Mouse (Mus musculus) midbrain, embryonic 11.5 days (tissue): ENCODE measurements around the gene Asb9. TPM values are rescaled to one million over a fixed set of nuclear protein-coding genes. Genes with fewer than 3 reads are reported as not detected.

Experiments used
- ATAC-seq: fragments of 200-750 bp; cut with Nextera tagmentation; 2 replicates; pipeline ENCODE4 v1.8.0; 2017; ENCODE audit warnings: moderate TSS enrichment, moderate library complexity; ENCODE audit not compliant: low FRiP score
- DNase-seq: peaks from one replicate; pipeline ENCODE4 v3.0.0; 2015; ENCODE audit warnings: low spot score; ENCODE audit errors: missing footprints
- H3K27ac ChIP-seq: fragments of 300-500 bp; sonication (generic); 2 replicates; pipeline ENCODE4 v1.5.1; 2014; ENCODE audit warnings: low read depth, low read length
- H3K27me3 ChIP-seq: fragments of 300-500 bp; sonication (generic); 2 replicates; pipeline ENCODE4 v1.6.1; 2014; ENCODE audit warnings: mild to moderate bottlenecking, low read length, moderate library complexity, mixed read lengths; ENCODE audit not compliant: control insufficient read depth, insufficient read depth
- H3K36me3 ChIP-seq: fragments of 300-500 bp; sonication (generic); 2 replicates; pipeline ENCODE4 v1.6.1; 2014; ENCODE audit warnings: mild to moderate bottlenecking, low read length, moderate library complexity, mixed read lengths; ENCODE audit not compliant: control insufficient read depth, insufficient read depth
- H3K4me1 ChIP-seq: fragments of 300-500 bp; sonication (generic); 2 replicates; pipeline ENCODE4 v1.6.1; 2014; ENCODE audit warnings: low read length; ENCODE audit not compliant: control insufficient read depth, insufficient read depth
- H3K4me2 ChIP-seq: fragments of 300-500 bp; sonication (generic); 2 replicates; pipeline ENCODE4 v1.6.1; 2014; ENCODE audit warnings: mild to moderate bottlenecking, moderate library complexity
- H3K4me3 ChIP-seq: fragments of 300-500 bp; sonication (generic); 2 replicates; pipeline ENCODE4 v1.5.1; 2014; ENCODE audit warnings: low read depth, low read length
- H3K9ac ChIP-seq: fragments of 300-500 bp; sonication (generic); 2 replicates; pipeline ENCODE4 v1.6.1; 2014; ENCODE audit warnings: low read length
- H3K9me3 ChIP-seq: fragments of 300-500 bp; sonication (generic); 2 replicates; pipeline ENCODE4 v1.6.1; 2016; ENCODE audit warnings: low read length; ENCODE audit not compliant: control insufficient read depth
- WGBS: fragments of 180-500 bp; shearing (Covaris S2); extraction: QIAGEN DNeasy Blood & Tissue Kit; methylation state at CpG from one replicate; pipeline ENCODE4 v1.1.7; 2014; 5-methylcytosine and 5-hydroxymethylcytosine counted together
- polyA plus RNA-seq: library from polyadenylated mRNA; unstranded; fragments of >200 nt; fragmentation: Nextera tagmentation; extraction: Ambion mirVana; gene quantifications from 2 replicates; pipeline ENCODE4 v1.2.1, GENCODE M21; 2014

Asb9 gene
- 0.37 and 0.63 TPM in 2 replicates for polyA plus RNA-seq

- H3K9ac ChIP-seq: no peak within 1 kb of the TSS
- H3K4me2 ChIP-seq: no peak within 1 kb of the TSS
- no peak for ATAC-seq
- H3K27ac ChIP-seq: no peak within 1 kb of the TSS
- H3K4me1 ChIP-seq: no peaks in the 10 kb centered on the region
- DNase-seq: no peak
- no peak within 1 kb of the TSS for H3K4me3 ChIP-seq
- H3K36me3 ChIP-seq: no peaks in the 10 kb centered on the region
- WGBS: 68% methylated on average over 10 of the region's 10 CpGs
- no peaks in the 10 kb centered on the region for H3K9me3 ChIP-seq
- H3K27me3 ChIP-seq: peaks cover 2% of the 10 kb centered on the region
These were observed at the start of gene Asb9 for GRCm38 (mm10) chrX:164505709-164506498. Gene Asb9 (plus strand): TSS chrX:164506327.

- no peak overlapping the region for H3K4me3 ChIP-seq
- no peak overlapping the region for H3K4me2 ChIP-seq
- no peaks in the 10 kb centered on the region for H3K9me3 ChIP-seq
- H3K27me3 ChIP-seq: no peaks in the 10 kb centered on the region
- 67% methylated on average over 6 of the region's 6 CpGs for WGBS
- H3K9ac ChIP-seq: no peak overlapping the region
- H3K36me3 ChIP-seq: no peaks in the 10 kb centered on the region
- no peaks in the 10 kb centered on the region for H3K4me1 ChIP-seq
- ATAC-seq (no peak), DNase-seq (no peak)
- no peak overlapping the region for H3K27ac ChIP-seq
These were observed 46.8 kb upstream of the Asb9 start for GRCm38 (mm10) chrX:164459205-164459878.

GRCm38 (mm10) chrX:164502258-164502657, 3.9 kb upstream of the Asb9 start:
- Histone ChIP-seq H3K36me3 (no peaks in the 10 kb centered on the region), H3K4me3 (no peak overlapping the region), H3K9me3 (no peaks in the 10 kb centered on the region), H3K4me1 (no peaks in the 10 kb centered on the region), H3K9ac (no peak overlapping the region), H3K27ac (no peak overlapping the region), H3K27me3 (peaks cover 2% of the 10 kb centered on the region; the same call in 1 of the 2 replicates), H3K4me2 (no peak overlapping the region)
- DNase-seq (no peak), ATAC-seq (no peak)
- 61% methylated on average over 2 of the region's 2 CpGs for WGBS

GRCm38 (mm10) chrX:164507068-164507467, 941 bp downstream of the Asb9 start:
- Histone ChIP-seq H3K9me3 (no peaks in the 10 kb centered on the region), H3K27me3 (no peaks in the 10 kb centered on the region; the same call in none of the 2 replicates), H3K27ac (no peak overlapping the region), H3K36me3 (no peaks in the 10 kb centered on the region), H3K4me1 (no peaks in the 10 kb centered on the region), H3K4me2 (no peak overlapping the region), H3K4me3 (no peak overlapping the region), H3K9ac (no peak overlapping the region)
- 77% methylated on average over 4 of the region's 4 CpGs for WGBS
- ATAC-seq: no peak
- DNase-seq: no peak

- DNase-seq (no peak), ATAC-seq (no peak)
- Histone ChIP-seq H3K9me3 (no peaks in the 10 kb centered on the region), H3K4me2 (no peak overlapping the region), H3K9ac (no peak overlapping the region), H3K36me3 (no peaks in the 10 kb centered on the region), H3K27me3 (no peaks in the 10 kb centered on the region; the same call in none of the 2 replicates), H3K4me3 (no peak overlapping the region), H3K4me1 (no peaks in the 10 kb centered on the region), H3K27ac (no peak overlapping the region)
- 67% methylated on average over 3 of the region's 3 CpGs for WGBS
These were observed 2.6 kb downstream of the Asb9 start for GRCm38 (mm10) chrX:164508728-164509127.

GRCm38 (mm10) chrX:164522138-164522537, 16.0 kb downstream of the Asb9 start:
- no peak overlapping the region for H3K4me3 ChIP-seq
- DNase-seq: no peak
- no peak overlapping the region for H3K9ac ChIP-seq
- no peaks in the 10 kb centered on the region for H3K36me3 ChIP-seq
- peaks cover 4% of the 10 kb centered on the region for H3K27me3 ChIP-seq
- no peak overlapping the region for H3K4me2 ChIP-seq
- no peaks in the 10 kb centered on the region for H3K9me3 ChIP-seq
- no peaks in the 10 kb centered on the region for H3K4me1 ChIP-seq
- H3K27ac ChIP-seq: no peak overlapping the region
- ATAC-seq: no peak

GRCm38 (mm10) chrX:164526566-164526965, 20.4 kb downstream of the Asb9 start:
- 33% methylated on average over 1 of the region's 1 CpGs for WGBS
- Histone ChIP-seq H3K9ac (no peak overlapping the region), H3K4me3 (no peak overlapping the region), H3K9me3 (no peaks in the 10 kb centered on the region), H3K4me1 (no peaks in the 10 kb centered on the region), H3K4me2 (no peak overlapping the region), H3K27me3 (peaks cover 16% of the 10 kb centered on the region), H3K36me3 (no peaks in the 10 kb centered on the region), H3K27ac (no peak overlapping the region)
- ATAC-seq: no peak
- DNase-seq: no peak

GRCm38 (mm10) chrX:164541436-164542317, 35.5 kb downstream of the Asb9 start:
- no peaks in the 10 kb centered on the region for H3K36me3 ChIP-seq
- no peak overlapping the region for H3K27ac ChIP-seq
- DNase-seq: peak; percentile 81
- ATAC-seq: peak; percentile 59; the same call in 1 of the 2 replicates
- peaks cover 2% of the 10 kb centered on the region for H3K27me3 ChIP-seq
- no peak overlapping the region for H3K9ac ChIP-seq
- 40% methylated on average over 11 of the region's 11 CpGs for WGBS
- no peak overlapping the region for H3K4me3 ChIP-seq
- H3K4me1 ChIP-seq: no peaks in the 10 kb centered on the region
- H3K9me3 ChIP-seq: no peaks in the 10 kb centered on the region
- H3K4me2 ChIP-seq: no peak overlapping the region
